Mouse (Mus musculus) hindbrain, postnatal 0 days (tissue): ENCODE measurements around the gene Hapln3. TPM values are rescaled to one million over a fixed set of nuclear protein-coding genes. Genes with fewer than 3 reads are reported as not detected.
A peak's percentile ranks its signal among the peaks of the same experiment; 100 is the strongest.

Experiments
- ATAC-seq: fragments of 200-750 bp; cut with Nextera tagmentation; 2 replicates; pipeline ENCODE4 v1.8.0; 2017; ENCODE audit warnings: mild to moderate bottlenecking, moderate TSS enrichment, moderate library complexity
- DNase-seq: peaks from one replicate; pipeline ENCODE4 v3.0.0-alpha.2; 2015; ENCODE audit warnings: low spot score
- H3K27ac ChIP-seq: fragments of 300-500 bp; sonication (generic); 2 replicates; pipeline ENCODE4 v1.5.1; 2014; ENCODE audit warnings: mild to moderate bottlenecking
- H3K27me3 ChIP-seq: fragments of 300-500 bp; sonication (generic); 2 replicates; pipeline ENCODE4 v1.6.1; 2014; ENCODE audit warnings: low read length, mixed read lengths; ENCODE audit not compliant: insufficient read depth
- H3K36me3 ChIP-seq: fragments of 300-500 bp; sonication (generic); 2 replicates; pipeline ENCODE4 v1.6.1; 2014; ENCODE audit warnings: low read length, mixed read lengths; ENCODE audit not compliant: insufficient read depth
- H3K4me1 ChIP-seq: fragments of 300-500 bp; sonication (generic); 2 replicates; pipeline ENCODE4 v1.6.1; 2014; ENCODE audit warnings: antibody characterized with exemption, low read length, mixed read lengths; ENCODE audit not compliant: insufficient read depth
- H3K4me2 ChIP-seq: fragments of 300-500 bp; sonication (generic); 2 replicates; pipeline ENCODE4 v1.6.1; 2014; ENCODE audit warnings: low read depth, mild to moderate bottlenecking, low read length, moderate library complexity, mixed read lengths
- H3K4me3 ChIP-seq: fragments of 300-500 bp; sonication (generic); 2 replicates; pipeline ENCODE4 v1.5.1; 2014; ENCODE audit warnings: low read length
- H3K9ac ChIP-seq: fragments of 300-500 bp; sonication (generic); replicated peaks from 2 replicates; pipeline ENCODE4 v1.6.1; 2014; ENCODE audit warnings: mild to moderate bottlenecking, low read length, moderate library complexity, mixed read lengths
- H3K9me3 ChIP-seq: fragments of 300-500 bp; sonication (generic); 2 replicates; pipeline ENCODE4 v1.6.1; 2016; ENCODE audit warnings: low read length, mixed read lengths
- CTCF ChIP-seq: IDR thresholded peaks from 2 replicates; pipeline ENCODE4 v1.5.1; 2016; ENCODE audit warnings: antibody characterized with exemption, control low read depth, low read depth
- WGBS: fragments of 180-500 bp; shearing (Covaris S2); extraction: QIAGEN DNeasy Blood & Tissue Kit; methylation state at CpG from one replicate; pipeline ENCODE4 v1.1.7; 2014; 5-methylcytosine and 5-hydroxymethylcytosine counted together
- polyA plus RNA-seq: library from polyadenylated mRNA; unstranded; fragments of >200 nt; fragmentation: Nextera tagmentation; extraction: Ambion mirVana; gene quantifications from 2 replicates; pipeline ENCODE4 v1.2.1, GENCODE M21; 2015
- total RNA-seq: library from RNA; depleted of rRNA; stranded (reverse); fragments of >200 nt; gene quantifications from 2 replicates; pipeline ENCODE4 v1.2.3, GENCODE M21; 2014

Hapln3 gene
- total and polyA plus RNA-seq, 2 experiments from 2014 or later = 2.2 to 10.0 TPM

- H3K9ac ChIP-seq = peak within 1 kb of the TSS; percentile 53
- peak; percentile 87 for DNase-seq
- peak within 1 kb of the TSS; percentile 74 for H3K4me2 ChIP-seq
- WGBS = under 1% methylated on average over 39 of the region's 39 CpGs
- H3K9me3 ChIP-seq = no peaks in the 10 kb centered on the region
- H3K4me1 ChIP-seq = no peaks in the 10 kb centered on the region
- peak within 1 kb of the TSS; percentile 23; the same call in 1 of the 2 replicates for H3K27ac ChIP-seq
- H3K27me3 ChIP-seq = no peaks in the 10 kb centered on the region
- no peaks in the 10 kb centered on the region for H3K36me3 ChIP-seq
- TF ChIP-seq CTCF = no peak
- ATAC-seq = peak; percentile 95
- H3K4me3 ChIP-seq = peak within 1 kb of the TSS; percentile 54
Measured at GRCm38 (mm10) chr7:79148711-79149266, 18.0 kb upstream of the Hapln3 start, which contains the start of gene Mfge8. Gene Mfge8, minus strand, starts transcription at chr7:79149060.

DNA sequence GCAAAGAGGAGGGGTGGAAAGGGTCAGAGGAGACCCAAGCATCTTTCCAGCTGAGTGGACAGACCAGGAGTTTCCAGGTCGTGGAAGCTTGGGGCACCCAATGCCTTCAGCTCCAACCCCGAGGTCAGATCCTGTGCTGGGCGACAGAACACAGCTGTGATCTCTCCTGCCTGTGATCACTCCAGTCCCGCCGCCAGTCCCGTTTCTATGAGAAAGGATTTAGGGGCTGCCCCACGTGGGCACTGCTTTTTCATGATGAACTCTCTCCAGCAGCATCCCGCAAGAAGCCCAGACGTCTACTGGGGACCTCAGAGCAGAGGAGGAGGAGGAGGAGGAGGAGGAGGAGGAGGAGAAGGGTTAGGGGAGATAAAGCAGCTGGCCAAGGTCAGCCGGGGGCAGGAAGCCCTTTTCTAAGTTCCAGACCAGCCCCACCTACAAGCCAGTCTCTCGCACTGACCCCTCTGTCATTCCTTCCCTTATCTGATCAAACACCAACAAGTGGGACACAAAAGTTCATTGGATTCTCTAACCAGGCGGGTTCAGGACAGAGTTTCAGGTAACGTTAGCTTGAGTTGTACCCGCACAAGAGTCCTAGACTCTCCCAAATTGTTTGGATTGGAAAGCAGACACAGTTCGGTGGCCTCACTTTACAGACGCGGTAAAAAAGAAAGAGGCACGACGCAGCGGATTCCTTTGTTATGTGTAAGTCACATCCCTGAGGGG lies 17.3 kb upstream of the Hapln3 start:
- Histone ChIP-seq H3K9me3 (no peaks in the 10 kb centered on the region), H3K9ac (peak overlapping the region; percentile 53), H3K4me3 (peak overlapping the region; percentile 54), H3K36me3 (no peaks in the 10 kb centered on the region), H3K27me3 (no peaks in the 10 kb centered on the region), H3K4me2 (peak overlapping the region; percentile 74), H3K27ac (peak overlapping the region; percentile 23; the same call in 1 of the 2 replicates), H3K4me1 (no peaks in the 10 kb centered on the region)
- ATAC-seq = no peak
- no peak for TF ChIP-seq CTCF
- DNase-seq = no peak
- WGBS = 5% methylated on average over 20 of the region's 20 CpGs

DNA sequence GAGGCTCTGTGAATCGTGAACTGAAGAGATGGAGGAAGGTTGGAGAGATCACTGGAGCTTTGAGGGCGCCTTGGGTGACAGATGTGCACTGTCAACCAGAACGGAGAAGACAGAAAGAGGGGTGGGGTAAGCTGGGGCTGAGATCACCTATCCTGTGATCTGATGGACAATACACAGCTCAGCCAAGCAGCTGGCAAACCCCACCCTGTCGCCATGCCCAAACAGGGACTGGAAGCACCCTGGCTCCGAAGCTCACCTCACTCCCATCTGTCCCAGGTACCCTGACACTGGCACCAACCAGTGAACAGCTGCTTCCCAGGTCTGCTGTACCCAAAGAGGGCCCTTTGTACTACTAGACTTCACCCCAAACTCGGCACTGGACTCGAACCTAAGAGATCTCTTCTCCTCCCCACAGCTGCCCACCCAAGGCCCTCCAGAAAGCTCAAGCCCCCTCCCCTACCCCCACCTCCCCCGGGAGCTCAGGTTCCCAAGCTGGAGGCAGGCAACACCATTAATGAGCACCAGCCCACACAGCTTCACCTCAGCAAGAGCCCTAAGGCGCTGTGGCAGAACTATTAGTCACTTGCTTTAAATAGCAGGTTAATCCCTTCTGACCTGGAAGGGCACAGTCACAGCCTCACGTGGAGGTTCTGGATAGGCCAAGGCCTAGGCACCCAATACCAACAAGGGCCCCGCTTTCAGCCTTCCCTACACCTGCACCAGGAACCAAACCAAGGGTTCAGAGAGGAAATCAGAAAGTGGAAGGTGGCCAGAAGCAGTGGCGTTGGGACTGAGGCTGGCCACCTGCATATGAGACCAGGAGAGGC lies 16.4 kb upstream of the Hapln3 start:
- Histone ChIP-seq H3K27me3 (no peaks in the 10 kb centered on the region), H3K36me3 (no peaks in the 10 kb centered on the region), H3K27ac (no peak overlapping the region), H3K4me1 (no peaks in the 10 kb centered on the region), H3K4me2 (peak overlapping the region; percentile 74), H3K9ac (peak overlapping the region; percentile 53; the same call in 1 of the 2 replicates), H3K9me3 (no peaks in the 10 kb centered on the region), H3K4me3 (peak overlapping the region; percentile 54)
- 59% methylated on average over 12 of the region's 12 CpGs for WGBS
- DNase-seq = no peak
- no peak for TF ChIP-seq CTCF
- no peak for ATAC-seq

GRCm38 (mm10) chr7:79140897-79141296 lies 10.1 kb upstream of the Hapln3 start:
- Histone ChIP-seq H3K9me3 (no peaks in the 10 kb centered on the region), H3K4me2 (no peak overlapping the region), H3K27me3 (no peaks in the 10 kb centered on the region), H3K27ac (no peak overlapping the region), H3K36me3 (no peaks in the 10 kb centered on the region), H3K4me1 (no peaks in the 10 kb centered on the region), H3K9ac (0 out of 2 replicates have a peak overlapping the region, but pooled peaks have one; percentile 9), H3K4me3 (no peak overlapping the region)
- peak; percentile 61; the same call in 1 of the 2 replicates for ATAC-seq
- DNase-seq = peak; percentile 88
- 25% methylated on average over 8 of the region's 8 CpGs for WGBS
- TF ChIP-seq CTCF = peak; percentile 99

DNA sequence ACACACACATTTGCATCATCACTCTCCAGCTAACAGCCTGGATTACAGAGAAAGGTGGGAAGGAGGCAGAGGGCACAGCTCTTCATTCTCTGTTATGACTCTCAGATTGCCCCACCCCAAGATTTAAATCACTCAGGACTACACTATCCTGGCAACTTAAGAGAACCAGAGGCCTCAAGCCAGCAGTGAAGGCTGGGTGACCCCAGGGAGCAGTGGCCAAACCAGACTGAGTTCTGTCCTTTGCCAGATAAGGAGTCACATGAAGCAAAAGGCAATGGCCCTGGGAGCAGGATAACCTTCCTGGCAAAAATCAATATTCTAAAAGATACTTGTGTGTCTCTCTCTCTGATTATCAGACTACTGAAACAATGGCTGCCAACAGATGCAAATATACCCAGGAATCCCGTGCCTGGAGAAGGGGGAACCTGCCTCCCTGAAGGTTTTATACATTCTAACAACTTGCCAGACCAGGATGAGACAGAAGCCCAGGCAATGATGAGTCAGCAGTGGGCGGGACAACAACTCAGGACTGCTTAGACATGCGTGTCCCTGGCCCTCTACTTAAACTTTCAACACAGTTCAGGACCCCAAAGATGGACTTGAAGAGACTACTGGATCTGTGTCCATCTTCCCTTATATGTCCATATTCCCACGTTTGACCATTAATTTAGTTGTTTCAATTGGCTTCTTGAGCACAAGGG lies 9.2 kb upstream of the Hapln3 start:
- Histone ChIP-seq H3K36me3 (0 out of 2 replicates have a peak, but pooled peaks cover 4% of the 10 kb centered on the region), H3K27me3 (no peaks in the 10 kb centered on the region), H3K9ac (no peak overlapping the region), H3K27ac (no peak overlapping the region), H3K9me3 (no peaks in the 10 kb centered on the region), H3K4me1 (no peaks in the 10 kb centered on the region), H3K4me2 (no peak overlapping the region), H3K4me3 (no peak overlapping the region)
- 56% methylated on average over 4 of the region's 4 CpGs for WGBS
- no peak for ATAC-seq
- TF ChIP-seq CTCF = no peak
- DNase-seq = no peak

DNA sequence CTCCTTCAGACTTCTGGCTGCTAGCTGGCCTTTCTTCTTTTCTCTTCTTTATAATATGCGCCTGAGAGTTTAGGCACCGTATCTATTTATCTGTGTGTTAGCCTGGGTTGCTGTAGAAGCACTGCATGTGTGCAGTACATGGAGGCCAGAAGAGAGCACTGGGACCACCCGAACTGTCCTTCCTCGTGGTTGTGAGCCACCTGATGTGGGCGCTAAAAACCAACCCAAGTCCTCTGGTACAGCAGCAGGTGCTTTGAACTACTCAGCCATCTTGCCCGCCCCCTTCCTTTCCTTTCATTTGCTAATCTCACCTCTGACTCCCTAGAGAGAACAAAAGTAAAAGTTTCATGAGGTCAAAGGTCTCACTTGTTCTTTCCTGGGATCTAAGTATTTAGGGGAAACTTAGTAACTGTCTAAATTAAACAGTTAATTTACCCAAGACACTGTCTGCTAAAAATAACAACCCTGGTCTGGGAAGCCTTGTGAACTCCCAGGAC lies 8.6 kb upstream of the Hapln3 start:
- 59% methylated on average over 6 of the region's 6 CpGs for WGBS
- H3K9me3 ChIP-seq = no peaks in the 10 kb centered on the region

More for the DNA sequence above, 8.6 kb upstream of the Hapln3 start:
- Histone ChIP-seq H3K4me1 (no peaks in the 10 kb centered on the region), H3K4me3 (no peak overlapping the region), H3K27ac (no peak overlapping the region), H3K36me3 (0 out of 2 replicates have a peak, but pooled peaks cover 4% of the 10 kb centered on the region), H3K27me3 (no peaks in the 10 kb centered on the region), H3K9ac (no peak overlapping the region), H3K4me2 (no peak overlapping the region)
- DNase-seq = no peak
- no peak for ATAC-seq
- TF ChIP-seq CTCF = no peak
